Mouse (Mus musculus): Measurements from ENCODE around the gene Serpina16.

GRCm38 (mm10) chr12:103683775-103684174 lies 7.8 kb upstream of the Serpina16 start:
- TF ChIP-seq EP300 (IDR thresholded peaks at IDR 0.05; ENCODE audit: low read depth) (no peak), CTCF (IDR thresholded peaks at IDR 0.05; ENCODE audit: low read depth) (no peak)
